ENCODE assay signal across 14 mouse cellular contexts in the genomic region with DNA sequence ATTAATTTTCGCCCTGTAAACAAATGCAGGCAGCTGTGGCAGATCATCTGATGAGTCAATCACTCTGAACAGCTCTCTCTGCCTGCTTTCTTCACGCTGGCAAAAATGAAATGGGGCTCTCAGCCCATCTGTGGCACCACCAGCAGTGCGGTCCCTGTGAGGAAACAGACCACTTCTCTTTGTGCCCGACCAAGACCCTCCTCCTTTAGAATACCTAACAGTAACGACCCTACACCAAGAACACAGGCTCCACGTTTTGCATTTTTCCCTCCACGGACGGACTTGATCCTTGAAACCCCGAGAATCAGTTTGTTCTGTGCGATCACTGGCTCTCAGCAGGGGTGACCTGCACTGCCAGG.
DNase-seq lines count a peak whose midpoint lies in the region; ATAC-seq and TF ChIP-seq lines count a peak whose summit lies in the region.
"Had no signal": no experiment of that assay in that cellular context is flagged by ENCODE, and none has a peak within 500 bp of the region (broad histone marks: within the 10 kb centered on the region; RNA-seq: fewer than 3 reads in every experiment).

No protein-coding gene starts in this region.

- DNase-seq in forebrain, postnatal 0 days: no peak
- DNase-seq in hindbrain, postnatal 0 days (ENCODE audit: low spot score): no peak
- no peak for DNase-seq in midbrain, postnatal 0 days (ENCODE audit: low spot score)
- no peak for DNase-seq in layer of hippocampus, postnatal 25 days (ENCODE audit: extremely low spot score in 1 of 2, low spot score in 1 of 2)
- DNase-seq in natural killer cell, adult 2 months (ENCODE audit: low spot score in 2 of 2): no peak
- DNase-seq: kidney, adult 2 months; liver; lung, adult 18-20 months; retina, postnatal 1 day; thymus, adult 18-20 months had no signal

- H3K27me3 ChIP-seq in forebrain, embryonic 13.5 days: no peaks in the 10 kb centered on the region
- H3K27me3 ChIP-seq in forebrain, postnatal 0 days (ENCODE audit: insufficient read depth, low read length): no peaks in the 10 kb centered on the region; the same call in 1 of the 2 replicates
- no peaks in the 10 kb centered on the region for H3K27me3 ChIP-seq in hindbrain, postnatal 0 days (ENCODE audit: insufficient read depth, low read length)
- H3K27me3 ChIP-seq in midbrain, postnatal 0 days (ENCODE audit: insufficient read depth, low read length): no peaks in the 10 kb centered on the region
- no peaks in the 10 kb centered on the region for H3K27me3 ChIP-seq in liver, embryonic 12.5 days (replicated peaks)
- H3K27me3 ChIP-seq: embryonic facial prominence, embryonic 12.5 days; neural tube, embryonic 12.5 days had no signal

- 48% methylated on average over 10 of the region's 10 CpGs for WGBS in forebrain, embryonic 13.5 days
- 45% methylated on average over 10 of the region's 10 CpGs for WGBS in forebrain, postnatal 0 days
- WGBS in hindbrain, postnatal 0 days: 35% methylated on average over 10 of the region's 10 CpGs
- WGBS in midbrain, postnatal 0 days: 19% methylated on average over 10 of the region's 10 CpGs
- 64% methylated on average over 10 of the region's 10 CpGs for WGBS in liver, embryonic 12.5 days (ENCODE audit: insufficient replicate concordance)

- H3K4me1 ChIP-seq in forebrain, embryonic 13.5 days: peaks cover 26% of the 10 kb centered on the region
- peaks cover 5% of the 10 kb centered on the region; the same call in 1 of the 2 replicates for H3K4me1 ChIP-seq in forebrain, postnatal 0 days (ENCODE audit: insufficient read depth)
- peaks cover 18% of the 10 kb centered on the region; the same call in 1 of the 2 replicates for H3K4me1 ChIP-seq in hindbrain, postnatal 0 days (ENCODE audit: insufficient read depth, low read length)
- peaks cover 22% of the 10 kb centered on the region; the same call in 1 of the 2 replicates for H3K4me1 ChIP-seq in midbrain, postnatal 0 days (ENCODE audit: insufficient read depth, low read length)
- peaks cover 3% of the 10 kb centered on the region; the same call in 1 of the 2 replicates for H3K4me1 ChIP-seq in liver, embryonic 12.5 days

- H3K4me3 ChIP-seq in forebrain, embryonic 13.5 days: no peak overlapping the region
- no peak overlapping the region for H3K4me3 ChIP-seq in forebrain, postnatal 0 days (ENCODE audit: low read depth, low read length)
- no peak overlapping the region for H3K4me3 ChIP-seq in hindbrain, postnatal 0 days (ENCODE audit: low read length)
- H3K4me3 ChIP-seq in midbrain, postnatal 0 days (ENCODE audit: low read depth, low read length): no peak overlapping the region
- no peak overlapping the region for H3K4me3 ChIP-seq in liver, embryonic 12.5 days
- H3K4me3 ChIP-seq: embryonic facial prominence, embryonic 12.5 days; neural tube, embryonic 12.5 days had no signal

- H3K9me3 ChIP-seq in forebrain, embryonic 13.5 days (replicated peaks): no peaks in the 10 kb centered on the region
- no peaks in the 10 kb centered on the region for H3K9me3 ChIP-seq in forebrain, postnatal 0 days (ENCODE audit: low read length)
- no peaks in the 10 kb centered on the region for H3K9me3 ChIP-seq in hindbrain, postnatal 0 days (ENCODE audit: low read length)
- H3K9me3 ChIP-seq in midbrain, postnatal 0 days (ENCODE audit: low read length): no peaks in the 10 kb centered on the region
- H3K9me3 ChIP-seq in liver, embryonic 12.5 days (replicated peaks): no peaks in the 10 kb centered on the region
- H3K9me3 ChIP-seq: embryonic facial prominence, embryonic 12.5 days; neural tube, embryonic 12.5 days had no signal

- H3K36me3 ChIP-seq in forebrain, embryonic 13.5 days (ENCODE audit: poor library complexity, severe bottlenecking): no peaks in the 10 kb centered on the region
- H3K36me3 ChIP-seq in forebrain, postnatal 0 days (ENCODE audit: insufficient read depth): no peaks in the 10 kb centered on the region
- H3K36me3 ChIP-seq in hindbrain, postnatal 0 days (ENCODE audit: insufficient read depth, low read length): no peaks in the 10 kb centered on the region
- H3K36me3 ChIP-seq in midbrain, postnatal 0 days (ENCODE audit: insufficient read depth, low read length): no peaks in the 10 kb centered on the region
- H3K36me3 ChIP-seq in liver, embryonic 12.5 days: no peaks in the 10 kb centered on the region
- H3K36me3 ChIP-seq: embryonic facial prominence, embryonic 12.5 days; neural tube, embryonic 12.5 days had no signal

- ATAC-seq in forebrain, embryonic 13.5 days: peak; percentile 25; the same call in 1 of the 2 replicates
- ATAC-seq in forebrain, postnatal 0 days: no peak
- ATAC-seq in hindbrain, postnatal 0 days: no peak
- no peak for ATAC-seq in midbrain, postnatal 0 days (ENCODE audit: low FRiP score)
- ATAC-seq in liver, embryonic 12.5 days: no peak

- no peak overlapping the region for H3K4me2 ChIP-seq in forebrain, embryonic 13.5 days
- no peak overlapping the region for H3K4me2 ChIP-seq in forebrain, postnatal 0 days (ENCODE audit: low read depth)
- H3K4me2 ChIP-seq in hindbrain, postnatal 0 days (ENCODE audit: low read depth, low read length): no peak overlapping the region
- no peak overlapping the region for H3K4me2 ChIP-seq in midbrain, postnatal 0 days (ENCODE audit: low read depth, low read length, poor library complexity, severe bottlenecking)
- no peak overlapping the region for H3K4me2 ChIP-seq in liver, embryonic 12.5 days
- H3K4me2 ChIP-seq: embryonic facial prominence, embryonic 12.5 days; neural tube, embryonic 12.5 days had no signal

- no peak overlapping the region for H3K9ac ChIP-seq in forebrain, embryonic 13.5 days
- 0 out of 2 replicates have a peak overlapping the region, but pooled peaks have one; percentile 22 for H3K9ac ChIP-seq in forebrain, postnatal 0 days
- H3K9ac ChIP-seq in hindbrain, postnatal 0 days (replicated peaks; ENCODE audit: low read length): no peak overlapping the region
- 0 out of 2 replicates have a peak overlapping the region, but pooled peaks have one; percentile 39 for H3K9ac ChIP-seq in midbrain, postnatal 0 days (replicated peaks; ENCODE audit: low read length, poor library complexity, severe bottlenecking)
- H3K9ac ChIP-seq in liver, embryonic 12.5 days: no peak overlapping the region
- H3K9ac ChIP-seq: embryonic facial prominence, embryonic 12.5 days; neural tube, embryonic 12.5 days had no signal

- TF ChIP-seq CTCF in forebrain, postnatal 0 days (IDR thresholded peaks at IDR 0.05; ENCODE audit: low read depth): no peak
- no peak for TF ChIP-seq CTCF in hindbrain, postnatal 0 days (IDR thresholded peaks at IDR 0.05; ENCODE audit: low read depth)
- no peak for TF ChIP-seq CTCF in midbrain, postnatal 0 days (IDR thresholded peaks at IDR 0.05)

- H3K27ac ChIP-seq in forebrain, embryonic 13.5 days: no peak overlapping the region; the same call in 1 of the 2 replicates
- H3K27ac ChIP-seq in forebrain, postnatal 0 days (ENCODE audit: low read depth, low read length): no peak overlapping the region; the same call in 1 of the 2 replicates
- H3K27ac ChIP-seq in hindbrain, postnatal 0 days: 0 out of 2 replicates have a peak overlapping the region, but pooled peaks have one; percentile 32
- no peak overlapping the region for H3K27ac ChIP-seq in midbrain, postnatal 0 days (ENCODE audit: low read depth, low read length)
- H3K27ac ChIP-seq in liver, embryonic 12.5 days: no peak overlapping the region
- H3K27ac ChIP-seq: embryonic facial prominence, embryonic 12.5 days; neural tube, embryonic 12.5 days had no signal

Comparison
In these comparisons a context has a peak if more than half of its experiments do, and no peak if none do; other contexts are left out.
1. H3K9ac ChIP-seq: peak in forebrain, postnatal 0 days (single experiment) and midbrain, postnatal 0 days (single experiment); none in forebrain, embryonic 13.5 days (single experiment), hindbrain, postnatal 0 days (single experiment) and liver, embryonic 12.5 days (single experiment).